Mouse (Mus musculus) MEL-GATA-1-ER (cell line): ENCODE measurements around the gene Pram1.
"Not testable (repeated sequence)": the region's sequence is repeated elsewhere in the genome, so short reads cannot be mapped to it uniquely, and the experiment has no call there.

Experiments
- DNase-seq: peaks from one replicate; pipeline ENCODE4 v3.0.0-alpha.2; 2012; ENCODE audit warnings: low read depth; ENCODE audit errors: extremely low read depth

The Pram1 gene

GRCm38 (mm10) chr17:33637516-33638276 lies at the start of gene Pram1:
Gene Pram1, plus strand, starts transcription at chr17:33638056.
- DNase-seq, result no peak

DNA sequence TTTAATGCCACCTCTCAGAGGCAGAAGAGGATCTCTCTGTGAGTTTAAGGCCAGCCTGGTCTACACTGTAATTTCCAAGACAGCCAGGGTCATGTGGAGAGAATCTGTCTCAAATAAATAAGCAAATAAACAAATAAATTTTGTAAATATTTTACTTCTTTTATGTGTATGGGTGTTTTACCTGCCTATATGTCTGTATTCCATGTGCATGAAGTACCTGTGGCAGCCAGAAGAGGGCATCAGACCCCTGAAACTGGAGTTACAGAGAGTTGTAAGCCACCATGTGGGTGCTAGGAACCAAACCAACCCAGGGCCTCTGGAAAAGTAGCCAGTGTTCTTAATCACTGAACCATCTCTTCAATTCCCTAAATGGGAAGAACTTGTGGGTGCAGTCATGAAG lies 40.6 kb upstream of the Pram1 start:
- DNase-seq, result no peak

- no peak for DNase-seq
Observed at GRCm38 (mm10) chr17:33598506-33598905, 39.4 kb upstream of the Pram1 start.

- no peak for DNase-seq
Observed at GRCm38 (mm10) chr17:33599836-33600475, 37.9 kb upstream of the Pram1 start.

GRCm38 (mm10) chr17:33600831-33601230 lies 37.0 kb upstream of the Pram1 start:
- no peak for DNase-seq

DNA sequence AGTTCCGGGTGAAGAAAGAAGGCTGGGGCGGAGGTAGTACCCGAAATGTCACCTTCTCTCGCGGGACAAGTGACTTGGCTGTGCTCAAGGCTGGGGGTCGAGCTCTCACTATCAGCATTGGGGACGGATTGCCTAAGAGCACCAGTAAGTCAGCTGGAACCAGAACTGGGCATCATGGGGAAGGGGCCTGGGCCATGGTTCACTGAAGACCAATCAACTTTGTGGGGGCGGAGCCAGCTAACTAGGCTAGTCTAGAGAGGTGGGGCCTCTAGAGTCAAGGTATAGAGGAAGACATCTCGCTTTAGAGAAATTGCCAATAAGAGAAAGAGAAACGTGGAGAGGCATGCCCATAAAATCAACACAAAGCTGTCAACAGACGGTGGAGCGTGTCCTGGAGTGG lies 35.9 kb upstream of the Pram1 start:
- no peak for DNase-seq

GRCm38 (mm10) chr17:33607273-33607672 lies 30.6 kb upstream of the Pram1 start:
- no peak for DNase-seq

- no peak for DNase-seq
Observed at GRCm38 (mm10) chr17:33610548-33610947, 27.3 kb upstream of the Pram1 start.

DNA sequence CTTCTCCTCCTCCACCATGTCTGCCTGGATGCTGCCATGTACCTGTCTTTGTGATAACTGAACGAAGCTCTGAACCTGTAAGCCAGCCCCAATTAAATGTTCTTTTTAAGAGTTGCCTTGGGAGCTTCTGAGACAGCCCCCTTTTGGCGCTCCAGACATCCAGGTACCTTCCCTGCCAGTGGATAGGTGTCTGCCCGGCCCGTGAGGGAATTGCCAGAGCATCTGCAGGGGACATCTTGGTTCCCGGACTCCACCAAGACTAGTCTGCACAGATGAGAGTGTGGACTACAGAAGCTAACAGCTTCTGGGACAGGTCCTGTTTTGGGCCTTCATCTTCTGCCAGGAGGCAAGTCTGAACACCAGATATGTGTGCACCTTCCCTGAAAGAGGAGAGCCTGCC lies 24.1 kb upstream of the Pram1 start:
- DNase-seq, result not testable (repeated sequence)

DNA sequence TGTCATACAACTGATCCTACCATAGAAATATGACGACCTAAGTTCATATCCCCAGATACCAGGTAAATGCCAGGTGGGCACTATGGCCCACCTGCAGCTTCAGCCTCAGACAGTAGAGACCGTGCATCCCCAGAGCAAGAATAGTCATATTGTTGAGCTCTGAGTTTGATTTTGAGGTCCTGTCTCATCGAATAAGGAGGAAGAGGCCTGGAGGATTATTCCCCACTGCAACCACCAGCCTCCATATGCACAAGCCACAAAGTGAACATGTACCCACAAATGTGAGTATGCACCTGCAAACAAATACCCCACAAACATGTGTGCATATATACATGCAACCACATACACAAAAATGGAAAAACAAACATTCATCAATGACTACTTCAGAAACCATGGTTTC lies 10.6 kb upstream of the Pram1 start:
- DNase-seq, result no peak

GRCm38 (mm10) chr17:33628621-33629486 lies 9.0 kb upstream of the Pram1 start, which contains the start of gene Zfp414:
Gene Zfp414, plus strand, starts transcription at chr17:33629090.
- DNase-seq, result peak; percentile 95

- DNase-seq, result no peak
Observed at GRCm38 (mm10) chr17:33629487-33630125, 8.2 kb upstream of the Pram1 start.

DNA sequence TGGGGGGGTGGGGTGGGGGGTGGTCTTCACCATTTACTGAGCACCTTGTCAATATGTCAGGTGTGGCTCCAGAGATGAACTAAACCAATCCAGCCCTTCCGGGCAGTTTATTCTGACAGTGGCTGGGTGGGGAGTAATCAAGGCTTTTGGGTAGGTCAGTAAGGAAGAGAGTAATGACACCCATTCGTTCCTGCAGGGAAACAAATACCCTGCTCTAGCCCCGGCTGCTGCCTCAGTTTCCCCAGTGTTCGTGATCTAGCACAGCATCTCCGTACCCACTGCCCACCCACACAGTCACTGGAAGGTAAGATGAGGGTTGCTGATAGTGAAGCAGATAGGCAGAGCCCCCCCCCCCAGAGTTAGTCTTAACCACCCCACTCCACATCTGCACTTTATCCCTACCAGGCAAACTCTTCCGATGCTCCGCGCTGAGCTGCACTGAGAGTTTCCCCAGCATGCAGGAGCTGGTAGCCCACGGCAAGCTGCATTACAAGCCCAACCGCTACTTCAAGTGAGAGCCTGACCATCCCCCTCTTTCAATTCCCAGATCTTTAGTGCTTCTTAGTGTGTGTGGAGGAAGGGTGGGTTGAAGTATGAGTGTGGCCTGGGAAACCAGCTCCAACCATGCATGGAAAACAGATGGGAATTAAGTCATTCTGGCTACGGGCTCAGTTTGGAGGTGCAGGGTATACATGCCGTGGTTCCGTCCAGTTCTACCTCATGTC lies 7.5 kb upstream of the Pram1 start:
- no peak for DNase-seq

- no peak for DNase-seq
Observed at GRCm38 (mm10) chr17:33631236-33631635, 6.6 kb upstream of the Pram1 start.

GRCm38 (mm10) chr17:33631796-33632195 lies 6.1 kb upstream of the Pram1 start:
- DNase-seq, result no peak

- DNase-seq, result no peak
Observed at GRCm38 (mm10) chr17:33637038-33637437, 818 bp upstream of the Pram1 start.

- no peak for DNase-seq
Observed at GRCm38 (mm10) chr17:33639743-33640142, 1.9 kb downstream of the Pram1 start.

DNA sequence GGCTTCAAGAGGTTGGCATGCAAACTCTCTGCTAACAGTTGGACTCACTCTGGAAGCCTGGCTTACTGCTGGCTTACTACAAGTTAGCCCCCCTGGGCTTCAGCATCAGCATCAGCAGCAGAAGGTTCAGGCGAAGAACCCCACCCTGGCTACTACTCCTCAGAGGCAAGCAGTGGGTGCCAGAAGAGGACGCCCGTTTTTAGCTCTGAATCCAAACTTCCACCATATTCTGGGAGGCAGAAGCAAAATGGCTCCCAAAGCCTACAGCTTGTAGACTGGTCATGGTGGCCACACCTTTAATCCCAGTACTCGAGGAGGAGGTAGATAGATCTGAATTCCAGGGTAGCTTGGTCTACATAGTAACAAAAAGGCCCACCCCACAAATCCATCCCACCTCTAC lies 6.2 kb downstream of the Pram1 start:
- no peak for DNase-seq

DNA sequence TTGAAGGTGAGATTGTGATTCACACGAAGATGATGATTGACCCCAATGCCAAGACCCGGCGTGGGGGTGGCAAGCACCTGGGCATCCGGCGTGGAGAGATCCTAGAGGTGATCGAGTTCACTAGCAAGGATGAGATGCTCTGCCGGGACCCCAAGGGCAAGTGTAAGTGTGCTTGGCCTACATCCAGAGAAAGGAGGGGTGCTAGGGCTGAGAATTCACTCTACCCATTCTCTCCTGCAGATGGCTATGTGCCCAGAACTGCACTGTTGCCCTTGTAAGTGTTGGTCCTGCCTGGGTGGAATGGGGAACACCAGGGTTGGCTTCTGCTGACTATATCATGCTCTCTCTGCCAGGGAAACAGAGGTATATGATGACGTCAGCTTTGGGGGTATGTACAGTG lies 7.2 kb downstream of the Pram1 start:
- DNase-seq, result no peak

- no peak for DNase-seq
Observed at GRCm38 (mm10) chr17:33649781-33650475, 12.1 kb downstream of the Pram1 start.
